Mouse (Mus musculus): ENCODE results near the gene Hps5. TPM values are rescaled to one million over a fixed set of nuclear protein-coding genes. Genes with fewer than 3 reads are reported as not detected.
"Not testable (repeated sequence)": the region's sequence is repeated elsewhere in the genome, so short reads cannot be mapped to it uniquely, and the experiment has no call there.

Hps5 gene
- total RNA-seq, 2 experiments from 2014 or later = 14.4 to 15.1 TPM

- no peak for DNase-seq (ENCODE audit: low spot score in 2 of 2)
Measured at GRCm38 (mm10) chr7:46829911-46830310, 34.0 kb upstream of the Hps5 start.

- DNase-seq (ENCODE audit: low spot score in 2 of 2) = no peak
Measured at GRCm38 (mm10) chr7:46827803-46828184, 31.9 kb upstream of the Hps5 start.

GRCm38 (mm10) chr7:46827046-46827802, 31.4 kb upstream of the Hps5 start:
- DNase-seq (ENCODE audit: low spot score in 2 of 2) = no peak

DNA sequence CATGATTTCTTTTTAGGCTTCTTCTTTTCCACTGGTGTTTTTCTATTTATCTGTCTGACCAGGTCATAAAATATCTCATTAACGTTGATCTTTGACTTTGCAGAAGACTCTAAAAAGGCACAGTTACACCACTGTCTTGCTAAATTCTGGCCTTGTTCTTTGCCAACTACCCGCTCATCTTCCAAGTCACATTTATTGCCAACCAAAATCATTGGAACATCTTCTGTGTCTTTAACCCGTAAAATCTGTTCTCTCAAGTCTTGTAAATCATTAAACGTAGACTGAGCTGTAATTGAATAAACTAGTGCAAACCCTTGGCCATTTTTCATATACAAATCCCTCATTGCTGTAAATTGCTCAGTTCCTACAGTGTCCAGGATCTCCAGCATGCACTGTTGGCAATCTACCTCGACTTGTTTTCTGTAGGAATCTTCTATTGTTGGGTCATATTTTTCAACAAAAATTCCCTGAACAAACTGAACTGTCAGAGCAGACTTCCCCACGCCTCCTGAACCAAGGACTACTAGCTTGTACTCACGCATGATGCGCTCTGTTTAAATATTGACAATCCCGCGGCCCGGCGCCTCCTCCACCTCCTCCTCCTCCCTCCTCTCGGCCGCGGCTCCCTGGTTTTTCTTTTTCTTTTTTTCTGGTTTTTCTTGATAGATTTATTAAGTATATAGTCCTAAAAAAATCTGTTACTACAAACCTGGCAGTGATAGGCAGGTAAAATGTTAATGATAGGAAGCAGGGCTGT, 25.2 kb upstream of the Hps5 start:
- DNase-seq (ENCODE audit: low spot score in 2 of 2) = not testable (repeated sequence)

- DNase-seq (ENCODE audit: low spot score in 2 of 2) = no peak
Measured at GRCm38 (mm10) chr7:46814012-46814411, 18.1 kb upstream of the Hps5 start.

- DNase-seq (ENCODE audit: low spot score in 2 of 2) = no peak
Measured at GRCm38 (mm10) chr7:46810325-46810724, 14.5 kb upstream of the Hps5 start.

GRCm38 (mm10) chr7:46796779-46797178, 915 bp upstream of the Hps5 start:
- DNase-seq (ENCODE audit: low spot score in 2 of 2) = no peak

- no peak for DNase-seq (ENCODE audit: low spot score in 2 of 2)
Measured at GRCm38 (mm10) chr7:46796206-46796679, 379 bp upstream of the Hps5 start.

DNA sequence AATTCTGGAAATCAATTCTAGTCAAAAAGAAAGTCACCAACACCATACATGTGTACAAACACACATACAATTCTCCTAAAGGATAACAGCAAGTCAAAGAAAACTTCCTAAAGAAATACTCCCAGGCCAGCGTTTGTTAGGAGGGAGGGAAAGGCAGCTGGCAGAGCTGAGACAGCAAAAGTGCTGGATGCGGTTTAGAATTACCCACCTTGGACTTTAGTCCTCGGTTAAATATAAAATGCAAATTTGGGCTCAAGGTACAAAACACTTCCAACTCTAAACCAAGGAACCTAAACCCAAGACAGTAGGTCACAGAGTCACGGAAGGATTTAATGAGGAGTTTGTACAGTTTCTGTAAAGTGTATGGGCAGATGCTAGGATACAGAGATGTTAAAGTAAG, 2.0 kb downstream of the Hps5 start:
- DNase-seq (ENCODE audit: low spot score in 2 of 2) = no peak

GRCm38 (mm10) chr7:46789177-46789849, 6.6 kb downstream of the Hps5 start:
- DNase-seq (ENCODE audit: low spot score in 2 of 2) = no peak

DNA sequence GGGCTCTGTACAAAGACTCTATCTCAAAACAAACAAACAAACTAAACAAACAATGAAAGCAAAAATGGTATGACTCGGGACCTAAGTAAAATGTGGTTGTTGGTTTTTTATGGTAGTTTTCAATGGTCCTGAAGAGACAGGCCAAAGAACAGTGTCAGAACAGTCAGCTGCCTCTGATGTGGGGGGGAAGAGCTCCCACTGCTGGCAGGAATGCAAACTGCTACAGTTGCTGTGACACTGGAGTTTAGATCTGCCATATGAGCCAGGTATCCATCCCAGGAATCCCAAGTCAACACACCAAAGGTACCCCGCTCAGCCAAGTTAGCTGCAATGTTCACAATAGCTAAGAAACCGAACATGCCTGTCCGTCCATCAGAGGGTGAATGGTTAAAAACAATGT, 25.2 kb downstream of the Hps5 start:
- peak in 1 of 2 experiments; percentile 61 for DNase-seq (ENCODE audit: low spot score in 2 of 2)

DNA sequence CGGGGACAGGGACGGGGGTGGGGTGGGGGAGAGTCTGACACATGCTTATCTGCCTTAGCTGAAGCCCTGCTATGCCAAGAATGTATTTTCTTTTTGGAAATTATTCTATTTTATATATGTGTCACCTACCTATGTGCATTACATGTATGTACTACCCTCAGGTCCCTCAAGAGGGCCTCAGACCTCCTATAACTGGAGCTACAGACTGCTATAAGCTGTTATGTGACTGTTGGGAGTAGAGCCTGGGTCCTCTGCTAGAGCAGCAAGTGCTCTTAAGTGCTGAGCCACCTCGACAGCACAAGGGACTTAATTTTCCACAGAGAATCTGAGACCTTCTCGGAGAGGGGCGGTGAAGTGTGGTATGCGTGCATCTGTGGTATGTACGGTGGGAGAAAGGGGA, 27.4 kb downstream of the Hps5 start:
- DNase-seq (ENCODE audit: low spot score in 2 of 2) = no peak

DNA sequence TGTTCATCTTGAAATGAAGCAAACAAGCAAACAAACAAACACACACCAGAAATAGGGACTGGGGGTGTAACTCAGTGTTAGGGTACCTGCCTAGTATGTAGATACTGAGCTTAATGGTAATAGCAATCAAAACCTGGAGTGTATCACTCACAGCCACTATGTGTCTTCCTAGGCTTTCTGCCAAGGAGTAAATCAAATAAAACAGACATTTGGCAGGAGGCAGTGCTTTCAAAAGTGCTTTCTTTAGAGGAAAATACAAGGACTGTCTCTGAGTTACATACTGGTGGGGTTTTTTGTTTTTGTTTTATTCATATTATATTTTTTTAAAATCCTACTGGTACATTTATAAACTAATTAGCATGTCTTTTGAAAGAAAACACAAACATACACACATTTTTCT, 28.5 kb downstream of the Hps5 start:
- no peak for DNase-seq (ENCODE audit: low spot score in 2 of 2)

DNA sequence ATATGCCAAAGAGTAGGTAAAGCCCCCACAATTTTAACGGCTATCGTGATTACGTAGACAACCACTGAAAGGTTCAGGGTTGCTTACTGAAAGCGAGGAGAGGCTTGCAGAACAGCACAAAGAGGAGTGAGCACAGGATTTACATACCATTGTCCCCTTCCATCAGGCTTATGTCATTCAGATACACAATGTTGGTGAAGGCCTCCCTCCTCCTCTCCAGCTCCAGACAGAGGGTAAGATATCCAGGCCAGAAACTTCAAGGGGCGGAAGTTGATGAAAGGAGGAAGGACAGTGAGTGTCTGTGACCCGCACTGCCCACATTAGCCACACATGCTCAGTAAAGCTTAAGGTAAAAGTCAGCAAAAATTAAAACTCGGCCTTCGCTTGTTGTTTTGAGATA, 31.2 kb downstream of the Hps5 start:
- no peak for DNase-seq (ENCODE audit: low spot score in 2 of 2)

DNA sequence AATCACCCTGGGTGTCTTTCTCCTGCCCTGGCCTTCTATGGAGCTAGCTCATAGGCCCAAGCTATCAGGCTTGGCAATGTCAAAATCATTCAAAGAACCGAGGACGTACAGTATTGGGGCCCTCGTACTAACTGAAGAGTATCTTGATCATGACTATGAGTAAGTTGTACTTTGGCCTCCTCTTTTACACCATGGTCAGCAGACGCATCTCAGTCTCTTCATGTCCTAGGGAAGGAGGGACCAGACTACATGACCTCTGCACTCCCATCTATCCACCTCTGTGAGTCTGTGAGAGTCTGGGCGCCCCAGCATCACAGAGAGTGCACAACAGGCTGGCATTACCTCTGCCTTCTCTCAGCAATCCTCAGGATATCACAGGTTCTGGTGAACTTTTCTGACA, 33.3 kb downstream of the Hps5 start:
- no peak for DNase-seq (ENCODE audit: low spot score in 2 of 2)

- no peak for DNase-seq (ENCODE audit: low spot score in 2 of 2)
Measured at GRCm38 (mm10) chr7:46761049-46761795, 34.6 kb downstream of the Hps5 start.

DNA sequence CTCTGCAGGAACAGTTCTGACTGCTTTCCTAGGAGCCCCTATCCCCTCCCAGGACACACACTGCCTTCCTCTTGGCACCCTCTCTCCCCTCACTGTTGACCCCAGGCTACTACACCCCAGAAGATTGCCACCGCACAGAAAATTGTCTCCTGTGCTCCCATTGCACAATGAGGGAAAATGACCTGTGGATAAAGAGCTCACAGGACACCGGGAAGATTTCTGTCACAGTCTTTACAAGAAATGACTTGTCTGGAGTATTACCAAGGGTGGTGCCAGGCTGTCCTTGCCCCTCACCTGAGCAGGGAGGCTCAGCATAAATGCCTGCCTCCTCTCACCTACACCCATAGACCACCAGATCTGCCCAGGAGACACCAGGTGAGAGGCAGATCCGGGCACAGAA, 44.4 kb downstream of the Hps5 start, which contains the start of gene Saa2:
Gene Saa2 (plus strand): TSS at position 301 of the 400 bp plus-strand sequence.
- DNase-seq (ENCODE audit: low spot score in 2 of 2) = no peak

- no peak for DNase-seq (ENCODE audit: low spot score in 2 of 2)
Measured at GRCm38 (mm10) chr7:46748459-46748858, 47.4 kb downstream of the Hps5 start.

GRCm38 (mm10) chr7:46746381-46746780, 49.5 kb downstream of the Hps5 start:
- DNase-seq (ENCODE audit: low spot score in 2 of 2) = no peak

DNA sequence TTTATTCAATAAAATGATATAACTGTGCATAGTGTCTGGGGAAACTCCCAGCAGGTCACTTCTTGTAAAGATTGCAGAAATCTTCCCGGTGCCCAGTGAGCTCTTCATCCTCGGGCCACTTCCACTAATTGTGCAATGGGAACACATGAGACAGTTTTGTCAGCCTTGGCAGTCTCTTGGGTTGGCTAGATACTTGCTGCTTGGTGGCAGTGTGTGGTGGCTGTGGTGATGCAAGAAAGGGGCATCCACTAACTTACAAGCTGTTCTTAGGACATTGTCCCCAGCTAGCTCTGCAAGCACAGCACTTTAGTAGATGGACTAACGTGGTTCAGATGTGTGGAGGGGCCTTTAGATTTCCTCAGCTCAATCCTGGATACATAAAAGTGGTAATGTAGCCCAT, 50.0 kb downstream of the Hps5 start:
- no peak for DNase-seq (ENCODE audit: low spot score in 2 of 2)

DNA sequence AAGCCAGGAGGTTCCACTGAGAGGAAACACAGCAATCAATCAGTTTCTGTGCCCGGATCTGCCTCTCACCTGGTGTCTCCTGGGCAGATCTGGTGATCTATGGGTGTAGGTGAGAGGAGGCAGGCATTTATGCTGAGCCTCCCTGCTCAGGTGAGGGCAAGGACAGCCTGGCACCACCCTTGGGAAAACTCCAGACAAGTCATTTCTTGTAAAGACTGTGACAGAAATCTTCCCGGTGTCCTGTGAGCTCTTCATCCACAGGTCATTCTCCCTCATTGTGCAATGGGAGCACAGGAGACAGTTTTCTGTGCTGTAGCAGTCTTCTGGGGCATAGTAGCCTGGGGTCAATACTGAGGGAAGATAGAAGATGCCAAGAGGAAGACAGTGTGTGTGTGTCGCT, 53.0 kb downstream of the Hps5 start, which contains the start of gene Saa1:
Gene Saa1 (minus strand): TSS at position 101 of the 400 bp plus-strand sequence.
- not testable (repeated sequence) for DNase-seq (ENCODE audit: low spot score in 2 of 2)

All from layer of hippocampus, adult 18-20 months (tissue).